ENCODE assay signal across 9 mouse cellular contexts in genomic region chr1:190190231-190190965, GRCm38 (mm10). TPM values are rescaled to one million over a fixed set of nuclear protein-coding genes. Genes with fewer than 3 reads are reported as not detected.
DNase-seq lines count a peak whose midpoint lies in the region; ATAC-seq lines count a peak whose summit lies in the region.
"Had no signal": no experiment of that assay in that cellular context is flagged by ENCODE, and none has a peak within 500 bp of the region (broad histone marks: within the 10 kb centered on the region; RNA-seq: fewer than 3 reads in every experiment).

No protein-coding gene starts in this region.

- no peaks in the 10 kb centered on the region for H3K9me3 ChIP-seq in heart, embryonic 16.5 days (replicated peaks; ENCODE audit: control insufficient read depth, low read length)
- H3K9me3 ChIP-seq in midbrain, embryonic 12.5 days = no peaks in the 10 kb centered on the region
- H3K9me3 ChIP-seq in midbrain, embryonic 16.5 days (replicated peaks; ENCODE audit: control insufficient read depth, low read length, poor library complexity, severe bottlenecking) = no peaks in the 10 kb centered on the region
- H3K9me3 ChIP-seq in forebrain, embryonic 16.5 days (ENCODE audit: control insufficient read depth, low read length) = no peaks in the 10 kb centered on the region
- H3K9me3 ChIP-seq: liver, embryonic 12.5 days had no signal

- H3K9ac ChIP-seq in heart, embryonic 16.5 days (ENCODE audit: low read length) = peak overlapping the region; percentile 15; the same call in 1 of the 2 replicates
- no peak overlapping the region for H3K9ac ChIP-seq in midbrain, embryonic 12.5 days (replicated peaks)
- no peak overlapping the region for H3K9ac ChIP-seq in midbrain, embryonic 16.5 days (ENCODE audit: low read depth, low read length)
- no peak overlapping the region for H3K9ac ChIP-seq in forebrain, embryonic 16.5 days (replicated peaks; ENCODE audit: low read depth, low read length)
- H3K9ac ChIP-seq: liver, embryonic 12.5 days had no signal

- ATAC-seq in heart, embryonic 16.5 days (replicated peaks; ENCODE audit: extremely low read depth, insufficient read depth, low FRiP score) = peak; percentile 73
- ATAC-seq in midbrain, embryonic 12.5 days (ENCODE audit: low FRiP score, low read depth) = peak; percentile 65; the same call in 1 of the 2 replicates
- no peak for ATAC-seq in midbrain, embryonic 16.5 days
- peak; percentile 80 for ATAC-seq in forebrain, embryonic 16.5 days
- ATAC-seq: liver, embryonic 12.5 days had no signal

- DNase-seq in heart, postnatal 36 days = no peak
- DNase-seq in retina, embryonic 14.5 days (ENCODE audit: low spot score) = peak; percentile 52
- no peak for DNase-seq in adrenal gland, postnatal 14 days
- DNase-seq: spleen, adult 18-20 months had no signal

- WGBS in heart, embryonic 16.5 days = 32% methylated on average over 10 of the region's 10 CpGs
- 15% methylated on average over 10 of the region's 10 CpGs for WGBS in midbrain, embryonic 12.5 days
- 16% methylated on average over 10 of the region's 10 CpGs for WGBS in midbrain, embryonic 16.5 days
- WGBS in forebrain, embryonic 16.5 days = 5% methylated on average over 10 of the region's 10 CpGs

- H3K27ac ChIP-seq in heart, embryonic 16.5 days (ENCODE audit: low read length) = peak overlapping the region; percentile 62
- H3K27ac ChIP-seq in midbrain, embryonic 12.5 days (replicated peaks) = 0 out of 2 replicates have a peak overlapping the region, but pooled peaks have one; percentile 8
- H3K27ac ChIP-seq in midbrain, embryonic 16.5 days (ENCODE audit: low read length) = no peak overlapping the region
- no peak overlapping the region for H3K27ac ChIP-seq in forebrain, embryonic 16.5 days (ENCODE audit: low read length)
- H3K27ac ChIP-seq: liver, embryonic 12.5 days had no signal

- peaks cover 22% of the 10 kb centered on the region for H3K4me1 ChIP-seq in heart, embryonic 16.5 days (ENCODE audit: control insufficient read depth, insufficient read depth, low read length)
- H3K4me1 ChIP-seq in midbrain, embryonic 12.5 days = peaks cover 30% of the 10 kb centered on the region
- peaks cover 5% of the 10 kb centered on the region for H3K4me1 ChIP-seq in midbrain, embryonic 16.5 days (ENCODE audit: control insufficient read depth, insufficient read depth, low read length)
- H3K4me1 ChIP-seq in forebrain, embryonic 16.5 days (replicated peaks; ENCODE audit: control insufficient read depth, insufficient read depth, low read length) = peaks cover 12% of the 10 kb centered on the region
- H3K4me1 ChIP-seq: liver, embryonic 12.5 days had no signal

- no peaks in the 10 kb centered on the region for H3K36me3 ChIP-seq in heart, embryonic 16.5 days (ENCODE audit: control insufficient read depth, insufficient read depth)
- H3K36me3 ChIP-seq in midbrain, embryonic 12.5 days = no peaks in the 10 kb centered on the region
- no peaks in the 10 kb centered on the region for H3K36me3 ChIP-seq in midbrain, embryonic 16.5 days (ENCODE audit: control insufficient read depth, insufficient read depth, low read length)
- no peaks in the 10 kb centered on the region for H3K36me3 ChIP-seq in forebrain, embryonic 16.5 days (ENCODE audit: control insufficient read depth, insufficient read depth)
- H3K36me3 ChIP-seq: liver, embryonic 12.5 days had no signal

- no peak overlapping the region for H3K4me3 ChIP-seq in heart, embryonic 16.5 days (ENCODE audit: low read length)
- H3K4me3 ChIP-seq in midbrain, embryonic 12.5 days = no peak overlapping the region
- no peak overlapping the region for H3K4me3 ChIP-seq in midbrain, embryonic 16.5 days (ENCODE audit: low read depth, low read length)
- no peak overlapping the region for H3K4me3 ChIP-seq in forebrain, embryonic 16.5 days (replicated peaks; ENCODE audit: low read length)
- H3K4me3 ChIP-seq: liver, embryonic 12.5 days had no signal

- no peaks in the 10 kb centered on the region; the same call in 1 of the 2 replicates for H3K27me3 ChIP-seq in heart, embryonic 16.5 days (ENCODE audit: control insufficient read depth, insufficient read depth, low read length)
- H3K27me3 ChIP-seq in midbrain, embryonic 12.5 days = peaks cover 27% of the 10 kb centered on the region
- H3K27me3 ChIP-seq in midbrain, embryonic 16.5 days (ENCODE audit: control insufficient read depth, insufficient read depth, low read depth, low read length) = peaks cover 4% of the 10 kb centered on the region
- H3K27me3 ChIP-seq in forebrain, embryonic 16.5 days (replicated peaks; ENCODE audit: control insufficient read depth, insufficient read depth, low read length) = peaks cover 20% of the 10 kb centered on the region
- H3K27me3 ChIP-seq: liver, embryonic 12.5 days had no signal

- intact Hi-C loops in heart, postnatal 36 days (cut with DNase I) = no loop called here

- no peak overlapping the region for H3K4me2 ChIP-seq in heart, embryonic 16.5 days (ENCODE audit: low read depth, low read length)
- H3K4me2 ChIP-seq in midbrain, embryonic 12.5 days (replicated peaks) = no peak overlapping the region
- H3K4me2 ChIP-seq in midbrain, embryonic 16.5 days (ENCODE audit: low read length) = no peak overlapping the region
- H3K4me2 ChIP-seq in forebrain, embryonic 16.5 days (ENCODE audit: low read length) = no peak overlapping the region
- H3K4me2 ChIP-seq: liver, embryonic 12.5 days had no signal

RNA-seq across cellular contexts. Expression of gene Prox1, which starts 19.9 kb away (rescaled TPM):
- polyA plus RNA-seq in heart, embryonic 16.5 days (2015; fragmentation: Nextera tagmentation; extraction: Ambion mirVana) = 16.4 and 17.7 TPM in 2 replicates
- total RNA-seq in heart, postnatal 36 days (2021) = 10 to 100 TPM; 38.8 to 57.1 TPM
- 10.5 and 10.7 TPM in 2 replicates for polyA plus RNA-seq in midbrain, embryonic 12.5 days (2016; fragmentation: Nextera tagmentation; extraction: Ambion mirVana)
- 15.9 and 33.5 TPM in 2 replicates for polyA plus RNA-seq in midbrain, embryonic 16.5 days (2015; fragmentation: Nextera tagmentation; extraction: Ambion mirVana)
- 8.1 and 9.4 TPM in 2 replicates for polyA plus RNA-seq in forebrain, embryonic 16.5 days (2015; fragmentation: Nextera tagmentation; extraction: Ambion mirVana)
- 29.3 and 34.5 TPM in 2 replicates for total RNA-seq in adrenal gland, postnatal 14 days (2021)

Comparison
In these comparisons a context has a peak if more than half of its experiments do, and no peak if none do; other contexts are left out.
1. H3K27ac ChIP-seq: peak in heart, embryonic 16.5 days (single experiment) and midbrain, embryonic 12.5 days (single experiment); none in midbrain, embryonic 16.5 days (single experiment) and forebrain, embryonic 16.5 days (single experiment).